Mouse (Mus musculus) thymus, postnatal 25 days (tissue): ENCODE results near the gene Ino80b.

Source experiments
- DNase-seq: peaks from one replicate; pipeline ENCODE4 v3.0.0; 2022

Gene Ino80b

GRCm38 (mm10) chr6:83140044-83140443 is 14.8 kb upstream of the Ino80b start:
- no peak for DNase-seq

- no peak for DNase-seq
Measured at GRCm38 (mm10) chr6:83138056-83138455, 12.8 kb upstream of the Ino80b start.

GRCm38 (mm10) chr6:83137576-83137950 is 12.3 kb upstream of the Ino80b start:
- no peak for DNase-seq

GRCm38 (mm10) chr6:83136881-83137575 is 11.8 kb upstream of the Ino80b start:
- DNase-seq, result peak; percentile 61

GRCm38 (mm10) chr6:83136291-83136880 is 11.2 kb upstream of the Ino80b start:
- DNase-seq, result no peak

GRCm38 (mm10) chr6:83135571-83136161 is 10.4 kb upstream of the Ino80b start:
- no peak for DNase-seq

- no peak for DNase-seq
Measured at GRCm38 (mm10) chr6:83134951-83135513, 9.8 kb upstream of the Ino80b start, which contains the start of gene Rtkn. TSS of gene Rtkn (plus strand) at chr6:83135463.

GRCm38 (mm10) chr6:83134226-83134625 is 9.0 kb upstream of the Ino80b start:
- no peak for DNase-seq

GRCm38 (mm10) chr6:83132176-83132919 is 7.1 kb upstream of the Ino80b start:
- no peak for DNase-seq

GRCm38 (mm10) chr6:83131469-83132034 is 6.3 kb upstream of the Ino80b start:
- DNase-seq, result no peak

- no peak for DNase-seq
Measured at GRCm38 (mm10) chr6:83127419-83127818, 2.2 kb upstream of the Ino80b start.

- peak; percentile 82 for DNase-seq
Measured at GRCm38 (mm10) chr6:83124851-83125312, 349 bp downstream of the Ino80b start.

GRCm38 (mm10) chr6:83122961-83123360 is 2.3 kb downstream of the Ino80b start:
- DNase-seq, result no peak

GRCm38 (mm10) chr6:83121863-83122710 is 3.1 kb downstream of the Ino80b start:
- DNase-seq, result no peak

- DNase-seq, result peak; percentile 90
Measured at GRCm38 (mm10) chr6:83120930-83121862, 4.0 kb downstream of the Ino80b start, which contains the start of gene Wbp1. TSS of gene Wbp1 (minus strand) at chr6:83121559.

GRCm38 (mm10) chr6:83119734-83120051 is 5.5 kb downstream of the Ino80b start:
- DNase-seq, result no peak

GRCm38 (mm10) chr6:83118825-83119733 is 6.2 kb downstream of the Ino80b start:
- no peak for DNase-seq

- no peak for DNase-seq
Measured at GRCm38 (mm10) chr6:83118369-83118768, 6.9 kb downstream of the Ino80b start.

GRCm38 (mm10) chr6:83117616-83118015 is 7.6 kb downstream of the Ino80b start:
- no peak for DNase-seq

- DNase-seq, result no peak
Measured at GRCm38 (mm10) chr6:83117165-83117438, 8.1 kb downstream of the Ino80b start.
